ENCODE assay signal across 8 mouse cellular contexts in genomic region chr11:75656621-75657590, GRCm38 (mm10). TPM values are rescaled to one million over a fixed set of nuclear protein-coding genes. Genes with fewer than 3 reads are reported as not detected.
DNase-seq lines count a peak whose midpoint lies in the region; ATAC-seq lines count a peak whose summit lies in the region.

No protein-coding gene starts in this region.

- H3K27me3 ChIP-seq in heart, embryonic 11.5 days (ENCODE audit: control insufficient read depth, insufficient read depth, low read length): no peaks in the 10 kb centered on the region
- H3K27me3 ChIP-seq in embryonic facial prominence, embryonic 10.5 days (replicated peaks; ENCODE audit: low read depth, poor library complexity, severe bottlenecking): peaks cover 53% of the 10 kb centered on the region

- intact Hi-C loops in heart, postnatal 25 days (cut with DNase I): loop anchor here (5.0 kb wide), 1 partner anchor 35 kb away; no protein-coding TSS in a partner anchor
- intact Hi-C loops in gastrocnemius, postnatal 36 days (cut with DNase I): no loop called here

- peak overlapping the region; percentile 87; the same call in 1 of the 2 replicates for H3K27ac ChIP-seq in heart, embryonic 11.5 days (ENCODE audit: low read depth, low read length)
- peak overlapping the region; percentile 81 for H3K27ac ChIP-seq in embryonic facial prominence, embryonic 10.5 days (replicated peaks)

- DNase-seq in heart, postnatal 25 days (ENCODE audit: low spot score): no peak
- DNase-seq in embryonic facial prominence, embryonic 10.5 days (ENCODE audit: low spot score): no peak
- peak; percentile 61 for DNase-seq in induced T-regulatory cell, adult 2 months (ENCODE audit: low read depth)
- peak; percentile 44 for DNase-seq in lung, postnatal 14 days
- DNase-seq in testis, postnatal 14 days (ENCODE audit: low spot score): peak; percentile 8
- DNase-seq in gastrocnemius, postnatal 36 days: no peak
- DNase-seq in ovary, adult 18-20 months (ENCODE audit: low spot score): no peak

- H3K36me3 ChIP-seq in heart, embryonic 11.5 days (ENCODE audit: control insufficient read depth, insufficient read depth, low read length): peaks cover 24% of the 10 kb centered on the region
- H3K36me3 ChIP-seq in embryonic facial prominence, embryonic 10.5 days (replicated peaks): peaks cover 33% of the 10 kb centered on the region

- no peaks in the 10 kb centered on the region for H3K9me3 ChIP-seq in heart, embryonic 11.5 days (replicated peaks; ENCODE audit: control insufficient read depth, low read length)
- no peaks in the 10 kb centered on the region for H3K9me3 ChIP-seq in embryonic facial prominence, embryonic 10.5 days

- H3K4me3 ChIP-seq in heart, embryonic 11.5 days (ENCODE audit: low read depth, low read length): peak overlapping the region; percentile 78
- peak overlapping the region; percentile 69 for H3K4me3 ChIP-seq in embryonic facial prominence, embryonic 10.5 days

- WGBS in heart, embryonic 11.5 days (ENCODE audit: insufficient replicate concordance): 51% methylated on average over 17 of the region's 20 CpGs
- 64% methylated on average over 19 of the region's 20 CpGs for WGBS in embryonic facial prominence, embryonic 10.5 days

- peak overlapping the region; percentile 88 for H3K4me2 ChIP-seq in heart, embryonic 11.5 days

- peaks cover 45% of the 10 kb centered on the region for H3K4me1 ChIP-seq in heart, embryonic 11.5 days (ENCODE audit: control insufficient read depth, insufficient read depth, low read length)
- peaks cover 52% of the 10 kb centered on the region for H3K4me1 ChIP-seq in embryonic facial prominence, embryonic 10.5 days

- ATAC-seq in heart, embryonic 11.5 days (replicated peaks; ENCODE audit: insufficient number of reproducible peaks, low FRiP score, low TSS enrichment): no peak

- peak overlapping the region; percentile 89 for H3K9ac ChIP-seq in heart, embryonic 11.5 days (ENCODE audit: low read depth, low read length)

RNA-seq across cellular contexts. Expression of gene Myo1c, which starts 6.6 kb away (rescaled TPM):
- 33.0 and 54.5 TPM in 2 replicates for polyA plus RNA-seq in heart, embryonic 11.5 days (2014; fragmentation: Nextera tagmentation; extraction: Ambion mirVana)
- 100 to 1,000 TPM; 119 to 132 TPM for total RNA-seq in heart, postnatal 25 days (2021)
- 19.3 and 22.3 TPM in 2 replicates for polyA plus RNA-seq in embryonic facial prominence, embryonic 10.5 days (2016; fragmentation: Nextera tagmentation; extraction: Ambion mirVana)
- total RNA-seq in gastrocnemius, postnatal 36 days (2021): 10 to 100 TPM; 37.4 to 41.5 TPM

RNA-seq across cellular contexts. Expression of gene Crk, which starts 22.2 kb away (rescaled TPM):
- polyA plus RNA-seq in heart, embryonic 11.5 days (2014; fragmentation: Nextera tagmentation; extraction: Ambion mirVana): 90.3 and 97.4 TPM in 2 replicates
- 10 to 100 TPM; 81.3 to 88.2 TPM for total RNA-seq in heart, postnatal 25 days (2021)
- 112 and 114 TPM in 2 replicates for polyA plus RNA-seq in embryonic facial prominence, embryonic 10.5 days (2016; fragmentation: Nextera tagmentation; extraction: Ambion mirVana)
- 10 to 100 TPM; 38.5 to 44.0 TPM for total RNA-seq in gastrocnemius, postnatal 36 days (2021)

RNA-seq across cellular contexts. Expression of gene Inpp5k, which starts 26.1 kb away (rescaled TPM):
- polyA plus RNA-seq in heart, embryonic 11.5 days (2014; fragmentation: Nextera tagmentation; extraction: Ambion mirVana): 19.7 and 21.0 TPM in 2 replicates
- 10 to 100 TPM; 27.8 to 29.8 TPM for total RNA-seq in heart, postnatal 25 days (2021)
- polyA plus RNA-seq in embryonic facial prominence, embryonic 10.5 days (2016; fragmentation: Nextera tagmentation; extraction: Ambion mirVana): 16.5 and 19.0 TPM in 2 replicates
- total RNA-seq in gastrocnemius, postnatal 36 days (2021): 10 to 100 TPM; 20.4 to 24.0 TPM

Comparison
In these comparisons a context has a peak if more than half of its experiments do, and no peak if none do; other contexts are left out.
1. DNase-seq: peak in induced T-regulatory cell, adult 2 months (single experiment), lung, postnatal 14 days (single experiment) and testis, postnatal 14 days (single experiment); none in heart, postnatal 25 days (single experiment), embryonic facial prominence, embryonic 10.5 days (single experiment), gastrocnemius, postnatal 36 days (0 of 2) and ovary, adult 18-20 months (single experiment).